8 mouse cellular contexts compared by ENCODE assay signal in genomic region chr10:110974463-110974862, GRCm38 (mm10). TPM values are rescaled to one million over a fixed set of nuclear protein-coding genes. Genes with fewer than 3 reads are reported as not detected.
DNase-seq lines count a peak whose midpoint lies in the region; ATAC-seq and TF ChIP-seq lines count a peak whose summit lies in the region.

No protein-coding gene starts in this region.

- peaks cover 5% of the 10 kb centered on the region for H3K4me1 ChIP-seq in kidney, embryonic 15.5 days
- H3K4me1 ChIP-seq in embryonic fibroblast, embryonic 13.5 days (ENCODE audit: control insufficient read depth, insufficient read depth, low read length), result no peaks in the 10 kb centered on the region
- H3K4me1 ChIP-seq in lung, embryonic 14.5 days (ENCODE audit: insufficient read depth), result no peaks in the 10 kb centered on the region

- no peak overlapping the region for H3K9ac ChIP-seq in kidney, embryonic 15.5 days
- H3K9ac ChIP-seq in lung, embryonic 14.5 days, result no peak overlapping the region

- peak; percentile 68; the same call in 1 of the 2 replicates for TF ChIP-seq CTCF in embryonic fibroblast, embryonic 13.5 days (IDR thresholded peaks at IDR 0.05; ENCODE audit: borderline replicate concordance, insufficient read depth, low read length)
- TF ChIP-seq CTCF in lung, embryonic 14.5 days (IDR thresholded peaks at IDR 0.05; ENCODE audit: low read depth), result peak; percentile 59

- no peaks in the 10 kb centered on the region for H3K27me3 ChIP-seq in kidney, embryonic 15.5 days
- no peaks in the 10 kb centered on the region for H3K27me3 ChIP-seq in lung, embryonic 14.5 days (ENCODE audit: insufficient read depth, low read length)

- 64% methylated on average over 3 of the region's 3 CpGs for WGBS in kidney, embryonic 15.5 days
- WGBS in lung, embryonic 14.5 days, result 57% methylated on average over 3 of the region's 3 CpGs

- no peak for TF ChIP-seq POLR2A in embryonic fibroblast, embryonic 13.5 days (IDR thresholded peaks at IDR 0.05; ENCODE audit: low read depth, low read length)

- peak; percentile 40 for DNase-seq in kidney, adult 11 months
- peak; percentile 49 to 66 for DNase-seq in adrenal gland, postnatal 36 days
- peak; percentile 28 for DNase-seq in induced T-regulatory cell, adult 2 months (ENCODE audit: low read depth)
- peak; percentile 74 for DNase-seq in lung, embryonic 14.5 days
- DNase-seq in right cerebral cortex, adult 2 months (ENCODE audit: low spot score in 2 of 2), result peak; percentile 53 to 69

- peaks cover 60% of the 10 kb centered on the region for H3K36me3 ChIP-seq in kidney, embryonic 15.5 days
- peaks cover 30% of the 10 kb centered on the region for H3K36me3 ChIP-seq in lung, embryonic 14.5 days (ENCODE audit: insufficient read depth)

- H3K4me2 ChIP-seq in kidney, embryonic 15.5 days, result no peak overlapping the region
- no peak overlapping the region for H3K4me2 ChIP-seq in lung, embryonic 14.5 days

- no peak overlapping the region for H3K4me3 ChIP-seq in kidney, embryonic 15.5 days (replicated peaks)
- H3K4me3 ChIP-seq in embryonic fibroblast, embryonic 13.5 days (ENCODE audit: insufficient read depth, low read length), result no peak overlapping the region
- no peak overlapping the region for H3K4me3 ChIP-seq in lung, embryonic 14.5 days (ENCODE audit: low read depth, low read length)

- ATAC-seq in kidney, embryonic 15.5 days (replicated peaks; ENCODE audit: low FRiP score), result no peak
- ATAC-seq in lung, embryonic 14.5 days (ENCODE audit: insufficient read depth), result no peak
- no peak for ATAC-seq in monocyte, adult 5-6 weeks (replicated peaks; ENCODE audit: insufficient number of reproducible peaks, low FRiP score, low TSS enrichment, poor library complexity, severe bottlenecking)

- no peak overlapping the region for H3K27ac ChIP-seq in kidney, embryonic 15.5 days
- no peak overlapping the region for H3K27ac ChIP-seq in embryonic fibroblast, embryonic 13.5 days (ENCODE audit: insufficient read depth, low read length)
- no peak overlapping the region for H3K27ac ChIP-seq in lung, embryonic 14.5 days (ENCODE audit: low read depth)

- H3K9me3 ChIP-seq in kidney, embryonic 15.5 days (replicated peaks), result no peaks in the 10 kb centered on the region
- no peaks in the 10 kb centered on the region for H3K9me3 ChIP-seq in lung, embryonic 14.5 days (ENCODE audit: low read depth, low read length)

RNA-seq across cellular contexts. Expression of gene Zdhhc17, which starts 35.5 kb away (rescaled TPM):
- polyA plus RNA-seq in kidney, embryonic 15.5 days (2015; fragmentation: Nextera tagmentation; extraction: Ambion mirVana), result 24.7 and 24.9 TPM in 2 replicates
- total RNA-seq in adrenal gland, postnatal 36 days (2021), result 10 to 100 TPM; 34.6 to 40.1 TPM
- polyA plus RNA-seq in embryonic fibroblast, embryonic 13.5 days (2011; ENCODE audit: insufficient read length, low read depth, missing spikeins), result 23.7 and 31.6 TPM in 2 replicates
- 21.2 and 27.0 TPM in 2 replicates for polyA plus RNA-seq in lung, embryonic 14.5 days (2014; fragmentation: Nextera tagmentation; extraction: Ambion mirVana)
- total RNA-seq in monocyte, adult 5-6 weeks (2017), result 20.4 to 41.9 TPM (median 29.2 TPM) in 3 replicates

RNA-seq across cellular contexts. Expression of gene Csrp2, which starts 54.9 kb away (rescaled TPM):
- polyA plus RNA-seq in kidney, embryonic 15.5 days (2015; fragmentation: Nextera tagmentation; extraction: Ambion mirVana), result 189 and 196 TPM in 2 replicates
- 100 to 1,000 TPM; 188 to 212 TPM for total RNA-seq in adrenal gland, postnatal 36 days (2021)
- 70.6 and 92.6 TPM in 2 replicates for polyA plus RNA-seq in embryonic fibroblast, embryonic 13.5 days (2011; ENCODE audit: insufficient read length, low read depth, missing spikeins)
- 154 and 172 TPM in 2 replicates for polyA plus RNA-seq in lung, embryonic 14.5 days (2014; fragmentation: Nextera tagmentation; extraction: Ambion mirVana)
- 22.0 to 38.3 TPM (median 35.8 TPM) in 3 replicates for total RNA-seq in monocyte, adult 5-6 weeks (2017)
